Mouse (Mus musculus) spleen, adult 10 weeks (tissue): ENCODE data around the gene Ece1. TPM values are rescaled to one million over a fixed set of nuclear protein-coding genes. Genes with fewer than 3 reads are reported as not detected.

ENCODE experiments used
- polyA plus RNA-seq: library from polyadenylated mRNA; stranded (reverse); fragments of 350-450 nt; fragmentation: Illumina TruSeq; extraction: RNeasy Lipid Tissue Mini Kit (QIAGEN cat#74804); gene quantifications from one replicate; pipeline ENCODE4 v1.2.3, GENCODE M21; 2015; ENCODE audit warnings: low replicate concordance; ENCODE audit not compliant: insufficient read depth

Gene Ece1
- 11.9 TPM for polyA plus RNA-seq

GRCm38 (mm10) chr4:137862019-137862418 is at the start of gene Ece1:
Gene Ece1 (plus strand): TSS chr4:137862237.

DNA sequence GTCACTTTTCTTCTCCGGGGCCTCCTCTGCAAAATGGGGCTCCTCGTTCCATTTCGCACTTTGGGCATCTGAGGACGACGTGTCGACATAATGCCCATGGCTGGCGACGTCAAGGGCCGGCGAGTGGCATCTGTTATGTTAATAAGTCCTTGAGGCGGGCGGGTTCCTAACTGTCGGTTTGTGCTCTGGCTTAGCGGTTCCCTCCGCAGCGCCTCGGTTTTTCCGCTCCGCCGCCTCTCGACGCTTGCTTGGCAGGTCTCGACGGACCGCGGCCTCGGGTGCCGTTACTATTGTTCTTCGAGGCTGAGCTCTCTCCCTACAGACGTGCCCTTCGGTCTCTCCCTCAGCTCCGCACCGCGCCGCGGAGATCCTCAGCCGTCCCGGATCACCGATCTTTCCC is 130.9 kb downstream of the Ece1 start, which contains the start of gene Eif4g3:
Gene Eif4g3, plus strand, starts transcription at position 133 of the 400 bp plus-strand sequence.

Other genes with a start within 250 kb of the Ece1 start
- gene Rap1gap, start 197.5 kb upstream of the Ece1 start, polyA plus RNA-seq = 2.7 TPM
- 6.6 TPM for gene Alpl, start 65.9 kb upstream of the Ece1 start, polyA plus RNA-seq
- 81.1 TPM for gene Eif4g3, start 130.8 kb downstream of the Ece1 start, polyA plus RNA-seq